Mouse (Mus musculus): ENCODE measurements around the gene Fgd3.

Fgd3 gene

DNA sequence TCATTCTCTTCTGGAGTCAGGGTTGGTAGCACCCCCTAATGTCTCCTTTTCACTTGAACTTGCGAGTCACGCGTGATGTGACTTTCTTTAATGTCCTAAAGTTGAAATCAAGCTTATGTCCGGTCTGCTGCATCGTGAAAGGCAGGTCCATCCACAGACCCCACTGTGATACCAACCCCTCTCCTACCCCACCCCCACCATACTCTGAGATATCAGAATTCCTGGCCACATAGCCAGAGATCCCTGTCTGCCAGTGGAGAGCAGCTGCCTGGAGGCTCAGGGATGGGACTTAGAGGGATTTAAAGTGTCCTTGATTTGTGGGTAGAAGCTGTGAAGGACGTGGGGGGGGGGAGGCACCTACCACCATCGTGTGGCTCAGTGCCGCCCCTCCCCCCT is 71.6 kb downstream of the Fgd3 start, which contains the start of gene Susd3:
Gene Susd3 (minus strand): TSS at position 240 of the 396 bp plus-strand sequence.
- no peak for DNase-seq (ENCODE audit: low spot score)

DNA sequence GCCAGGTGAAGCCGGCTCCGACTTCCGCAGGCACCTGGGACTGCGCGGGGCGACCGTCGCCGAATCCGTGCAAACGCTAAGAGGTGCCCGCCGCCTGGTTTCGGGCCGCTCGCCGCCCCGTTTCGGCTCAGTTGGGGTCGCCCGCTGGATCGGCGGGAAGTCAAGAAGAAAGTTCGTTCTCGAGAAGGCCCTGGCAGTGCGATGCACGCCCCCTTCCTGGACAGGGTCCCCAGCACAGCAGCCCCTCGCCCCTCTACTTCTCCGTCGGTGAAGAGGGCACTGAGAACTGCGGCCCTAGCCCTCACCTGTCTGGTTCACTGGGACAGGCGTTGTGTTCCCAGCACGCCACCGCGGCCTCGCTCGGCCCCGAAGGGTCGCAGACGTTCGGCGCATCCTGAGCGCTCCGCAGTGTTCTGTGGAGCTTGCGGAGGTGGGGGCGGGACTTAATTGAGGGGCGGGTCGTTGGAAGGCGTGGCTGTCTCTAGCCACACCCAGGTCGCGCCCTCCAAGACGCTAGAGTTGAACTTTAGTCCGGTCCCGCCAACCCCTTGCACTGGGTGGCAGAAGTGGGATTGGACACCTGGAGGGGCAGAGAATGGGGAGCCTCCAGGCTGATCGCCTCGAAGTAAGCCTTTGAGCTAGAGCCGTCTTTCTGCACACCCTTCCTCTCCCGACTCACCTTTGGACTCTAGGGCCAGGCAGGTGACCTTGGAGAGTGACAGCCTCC is 72.2 kb downstream of the Fgd3 start:
- no peak for DNase-seq (ENCODE audit: low spot score)

GRCm38 (mm10) chr13:49247232-49247739 is 72.8 kb downstream of the Fgd3 start:
- no peak for DNase-seq (ENCODE audit: low spot score)

GRCm38 (mm10) chr13:49246626-49247025 is 73.5 kb downstream of the Fgd3 start:
- DNase-seq (ENCODE audit: low spot score), result no peak

DNA sequence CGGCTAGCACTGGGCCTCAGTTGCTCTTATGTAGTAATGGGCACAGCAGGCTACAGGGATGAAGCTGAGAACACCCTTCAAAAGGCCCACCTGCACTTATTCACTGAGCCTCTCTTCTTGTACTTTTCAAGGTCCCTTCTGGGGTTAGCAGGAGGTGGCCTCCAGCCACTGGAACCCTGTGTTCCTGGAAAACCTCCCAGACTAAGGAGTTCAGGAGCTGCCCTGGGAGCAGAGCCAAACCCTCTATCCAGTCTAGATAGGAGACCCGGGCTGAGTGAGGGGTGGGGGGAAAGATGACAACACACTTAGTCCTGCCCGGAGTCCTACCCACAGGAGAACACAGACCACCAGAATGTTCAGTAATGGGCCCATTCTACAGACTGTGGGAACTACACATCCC is 74.1 kb downstream of the Fgd3 start:
- DNase-seq (ENCODE audit: low spot score), result no peak

- DNase-seq (ENCODE audit: low spot score), result no peak
Measured at GRCm38 (mm10) chr13:49245251-49245650, 74.9 kb downstream of the Fgd3 start.

- DNase-seq (ENCODE audit: low spot score), result no peak
Measured at GRCm38 (mm10) chr13:49243492-49243891, 76.6 kb downstream of the Fgd3 start.

DNA sequence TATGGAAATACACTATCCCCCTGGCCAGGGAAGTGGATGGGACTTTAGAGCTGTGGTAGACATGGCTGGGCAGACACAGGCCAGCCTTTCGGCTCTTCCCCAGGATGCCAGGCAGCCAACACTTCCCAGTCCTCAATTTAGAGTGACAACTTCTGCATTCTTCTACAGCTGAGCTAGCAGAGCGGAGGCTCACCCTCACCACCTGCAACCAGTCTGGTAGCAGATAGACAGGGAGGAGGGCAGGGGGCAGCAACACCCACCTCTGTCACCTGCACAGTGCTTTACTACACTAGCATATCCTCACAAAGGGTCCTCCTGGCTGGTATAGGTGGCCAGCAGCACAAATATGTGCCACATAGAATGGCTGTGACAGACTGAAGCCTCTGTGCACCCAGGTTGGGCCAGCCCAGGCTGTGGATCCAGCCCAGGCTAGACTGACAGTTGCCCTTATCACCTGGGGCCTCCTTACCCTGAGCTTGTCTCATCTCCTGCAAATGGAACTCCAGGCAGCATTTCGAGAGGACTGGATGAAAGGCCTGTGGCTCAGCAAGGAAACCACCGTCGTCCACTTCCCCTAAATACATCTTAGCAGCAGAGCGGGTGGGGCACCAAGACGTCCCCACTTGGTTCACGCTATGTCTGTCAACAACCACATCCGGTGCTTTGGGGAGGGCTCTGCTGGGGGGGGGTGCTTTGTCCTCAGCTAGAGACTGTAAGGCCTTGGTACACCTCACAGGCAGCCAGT is 77.6 kb downstream of the Fgd3 start:
- no peak for DNase-seq (ENCODE audit: low spot score)

DNA sequence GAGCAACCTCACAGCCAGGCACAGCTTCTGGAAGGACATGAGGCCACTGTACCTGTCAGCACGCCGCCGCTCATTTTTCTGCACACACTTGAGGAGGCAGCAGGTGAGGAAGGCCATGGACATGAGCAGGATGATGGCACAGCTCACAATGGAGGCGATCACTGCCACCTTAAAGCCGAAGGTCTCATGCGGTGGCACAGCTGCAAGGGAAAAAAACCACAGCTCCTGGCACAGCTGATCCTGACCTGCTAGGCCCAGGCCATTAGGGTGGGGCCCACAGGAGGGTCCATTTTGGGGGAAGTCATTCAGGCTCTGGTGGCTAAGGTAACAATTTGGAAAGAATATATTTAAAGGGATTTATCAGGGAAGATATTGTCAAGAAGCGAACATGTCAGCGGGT is 81.4 kb downstream of the Fgd3 start:
- no peak for DNase-seq (ENCODE audit: low spot score)

DNA sequence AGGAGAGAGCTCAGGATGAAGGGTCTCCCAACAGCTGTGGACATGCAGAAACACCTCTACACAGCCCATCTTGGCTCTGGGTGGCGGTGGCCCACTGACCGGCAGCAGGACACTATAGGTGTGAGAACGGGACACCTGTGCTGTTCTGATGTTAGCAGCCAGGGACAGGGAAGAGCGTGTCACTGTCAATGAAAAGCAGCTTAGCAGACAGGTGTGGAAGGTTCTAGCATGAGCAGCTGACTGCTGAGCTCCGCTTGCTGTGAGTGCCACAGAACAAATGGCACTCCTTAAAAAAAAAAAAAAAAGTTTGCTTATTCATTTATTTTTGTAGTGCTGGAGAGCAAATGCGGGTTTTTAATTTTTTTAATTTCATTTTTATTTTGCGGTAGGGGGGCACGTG is 82.5 kb downstream of the Fgd3 start:
- DNase-seq (ENCODE audit: low spot score), result no peak

- no peak for DNase-seq (ENCODE audit: low spot score)
Measured at GRCm38 (mm10) chr13:49234711-49235110, 85.4 kb downstream of the Fgd3 start.

- DNase-seq (ENCODE audit: low spot score), result no peak
Measured at GRCm38 (mm10) chr13:49233792-49234572, 86.1 kb downstream of the Fgd3 start.

DNA sequence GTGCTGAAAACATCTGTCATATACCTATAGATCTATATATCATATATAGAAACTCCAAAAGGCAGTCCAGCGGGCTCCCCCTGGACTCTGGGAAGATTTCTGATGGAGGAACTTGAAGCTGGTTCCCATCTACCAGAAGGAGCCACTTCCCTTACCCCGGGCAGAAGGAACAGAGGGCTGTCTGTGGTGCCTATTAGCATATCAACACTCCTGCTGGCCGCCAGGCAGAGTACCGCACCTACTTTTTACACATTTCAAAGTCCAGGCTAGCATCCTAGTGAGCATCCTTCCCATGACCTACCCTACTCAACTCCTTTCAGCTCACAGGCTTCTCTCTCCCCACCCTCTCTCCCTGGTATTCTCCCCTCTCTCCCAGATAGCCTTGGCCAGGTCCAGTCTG is 94.5 kb downstream of the Fgd3 start:
- DNase-seq (ENCODE audit: low spot score), result no peak

- DNase-seq (ENCODE audit: low spot score), result no peak
Measured at GRCm38 (mm10) chr13:49225159-49225558, 95.0 kb downstream of the Fgd3 start.

- no peak for DNase-seq (ENCODE audit: low spot score)
Measured at GRCm38 (mm10) chr13:49224729-49225128, 95.4 kb downstream of the Fgd3 start.

DNA sequence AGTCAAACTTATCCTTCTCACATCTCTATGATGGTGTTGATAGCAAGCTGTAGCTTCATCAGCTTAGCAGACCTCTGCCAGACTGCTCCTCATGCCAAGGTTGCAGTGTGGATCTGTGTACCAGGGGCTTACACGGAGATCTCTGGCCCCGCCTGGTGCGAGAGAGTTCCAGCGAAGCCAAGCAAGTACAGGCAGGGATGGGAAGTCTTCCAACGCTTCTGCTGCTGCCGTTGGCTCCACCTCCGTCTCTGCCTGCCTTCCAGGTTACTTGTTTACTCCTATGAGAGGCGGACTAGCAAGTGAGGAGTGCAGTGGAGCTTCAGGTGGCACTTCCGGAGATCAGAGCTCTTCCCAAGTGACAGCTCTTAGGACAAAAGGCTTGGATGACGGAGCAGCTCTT is 95.8 kb downstream of the Fgd3 start:
- DNase-seq (ENCODE audit: low spot score), result no peak

GRCm38 (mm10) chr13:49220912-49221311 is 99.2 kb downstream of the Fgd3 start:
- DNase-seq (ENCODE audit: low spot score), result no peak

DNA sequence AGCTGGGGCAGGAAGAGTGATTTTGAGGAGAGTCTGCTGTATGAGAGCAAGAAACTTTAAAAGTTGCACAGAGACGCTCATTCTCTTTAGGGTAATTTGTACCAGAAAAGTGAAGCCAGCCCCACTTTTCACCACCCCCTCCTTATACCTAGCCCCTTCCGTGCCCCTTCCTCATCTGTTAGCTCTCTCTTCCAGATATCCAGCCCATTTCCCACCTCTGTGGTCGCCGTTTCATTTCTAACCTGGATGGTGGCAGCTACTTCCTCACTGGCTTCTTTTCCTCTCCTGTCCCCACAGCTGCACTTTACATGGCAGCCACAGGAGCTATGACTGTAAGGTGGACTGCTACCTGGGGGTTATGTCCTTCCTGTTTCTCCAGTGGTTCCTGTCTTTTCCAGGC is 100.7 kb downstream of the Fgd3 start:
- DNase-seq (ENCODE audit: low spot score), result no peak

DNA sequence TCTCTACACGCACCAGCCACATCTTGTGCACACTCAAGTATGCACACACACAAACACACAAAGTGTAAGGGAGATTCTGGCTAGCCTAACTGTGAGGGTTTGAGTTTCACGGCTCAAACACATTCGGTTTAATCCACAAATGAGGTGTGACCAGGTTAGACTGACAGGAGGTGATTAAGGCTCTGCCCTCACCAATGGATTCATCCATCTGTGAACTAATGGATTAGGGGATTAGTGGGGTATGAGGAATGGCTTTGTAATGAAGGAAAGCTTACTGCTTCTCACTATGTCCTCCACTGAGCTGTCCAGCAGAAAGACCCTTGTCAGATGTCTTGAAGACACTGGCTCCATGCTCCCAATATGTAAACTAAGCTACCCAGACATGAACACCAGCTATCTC is 101.5 kb downstream of the Fgd3 start:
- no peak for DNase-seq (ENCODE audit: low spot score)

GRCm38 (mm10) chr13:49216808-49217561 is 103.1 kb downstream of the Fgd3 start:
- DNase-seq (ENCODE audit: low spot score), result no peak

GRCm38 (mm10) chr13:49216220-49216552 is 103.9 kb downstream of the Fgd3 start:
- DNase-seq (ENCODE audit: low spot score), result no peak
